Mouse (Mus musculus) kidney, embryonic 15.5 days (tissue): Measurements from ENCODE around the gene Lyrm7. TPM values are rescaled to one million over a fixed set of nuclear protein-coding genes. Genes with fewer than 3 reads are reported as not detected.
A peak's percentile ranks its signal among the peaks of the same experiment; 100 is the strongest.

Experiments
- ATAC-seq: fragments of 200-750 bp; cut with Nextera tagmentation; replicated peaks from 2 replicates; pipeline ENCODE4 v1.8.0; 2017; ENCODE audit warnings: moderate TSS enrichment; ENCODE audit not compliant: low FRiP score
- H3K27ac ChIP-seq: fragments of 300-500 bp; sonication (generic); 2 replicates; pipeline ENCODE4 v1.5.1; 2015; ENCODE audit warnings: mild to moderate bottlenecking, inconsistent platforms
- H3K27me3 ChIP-seq: fragments of 300-500 bp; sonication (generic); 2 replicates; pipeline ENCODE4 v1.6.1; 2015; ENCODE audit warnings: inconsistent platforms
- H3K36me3 ChIP-seq: fragments of 300-500 bp; sonication (generic); 2 replicates; pipeline ENCODE4 v1.6.1; 2015; ENCODE audit warnings: inconsistent platforms
- H3K4me1 ChIP-seq: fragments of 300-500 bp; sonication (generic); 2 replicates; pipeline ENCODE4 v1.6.1; 2015; ENCODE audit warnings: inconsistent platforms
- H3K4me2 ChIP-seq: fragments of 300-500 bp; sonication (generic); 2 replicates; pipeline ENCODE4 v1.6.1; 2015; ENCODE audit warnings: moderate library complexity, mild to moderate bottlenecking, inconsistent platforms
- H3K4me3 ChIP-seq: fragments of 300-500 bp; sonication (generic); replicated peaks from 2 replicates; pipeline ENCODE4 v1.5.1; 2015; ENCODE audit warnings: mild to moderate bottlenecking, inconsistent platforms
- H3K9ac ChIP-seq: fragments of 300-500 bp; sonication (generic); 2 replicates; pipeline ENCODE4 v1.6.1; 2015; ENCODE audit warnings: mild to moderate bottlenecking, inconsistent platforms
- H3K9me3 ChIP-seq: fragments of 300-500 bp; sonication (generic); replicated peaks from 2 replicates; pipeline ENCODE4 v1.6.1; 2016; ENCODE audit warnings: inconsistent platforms
- WGBS: fragments of 180-500 bp; shearing (Covaris S2); methylation state at CpG from one replicate; pipeline ENCODE4 v1.1.7; 2015; ENCODE audit warnings: mixed read lengths; 5-methylcytosine and 5-hydroxymethylcytosine counted together
- polyA plus RNA-seq: library from polyadenylated mRNA; unstranded; fragments of >200 nt; fragmentation: Nextera tagmentation; extraction: Ambion mirVana; gene quantifications from 2 replicates; pipeline ENCODE4 v1.2.1, GENCODE M21; 2015

Gene Lyrm7
- polyA plus RNA-seq, 1 experiment from 2014 or later = 5.3 TPM

GRCm38 (mm10) chr11:54785566-54785965 is 75.2 kb downstream of the Lyrm7 start:
- Histone ChIP-seq H3K4me2 (peak overlapping the region; percentile 68), H3K27me3 (no peaks in the 10 kb centered on the region), H3K4me3 (no peak overlapping the region), H3K36me3 (no peaks in the 10 kb centered on the region), H3K9ac (no peak overlapping the region), H3K4me1 (peaks cover 14% of the 10 kb centered on the region), H3K27ac (no peak overlapping the region), H3K9me3 (no peaks in the 10 kb centered on the region)
- 85% methylated on average over 3 of the region's 3 CpGs for WGBS
- ATAC-seq = no peak

- ATAC-seq = no peak
- H3K4me2 ChIP-seq = no peak overlapping the region
- no peak overlapping the region for H3K9ac ChIP-seq
- H3K9me3 ChIP-seq = no peaks in the 10 kb centered on the region
- H3K36me3 ChIP-seq = no peaks in the 10 kb centered on the region
- 92% methylated on average over 3 of the region's 3 CpGs for WGBS
- H3K27ac ChIP-seq = no peak overlapping the region
- H3K27me3 ChIP-seq = no peaks in the 10 kb centered on the region
- peaks cover 14% of the 10 kb centered on the region for H3K4me1 ChIP-seq
- H3K4me3 ChIP-seq = no peak overlapping the region
Observed at GRCm38 (mm10) chr11:54784436-54784835, 76.3 kb downstream of the Lyrm7 start.

GRCm38 (mm10) chr11:54782253-54782652 is 78.5 kb downstream of the Lyrm7 start:
- no peak overlapping the region for H3K27ac ChIP-seq
- H3K9me3 ChIP-seq = no peaks in the 10 kb centered on the region
- H3K9ac ChIP-seq = no peak overlapping the region
- WGBS = 75% methylated on average over 6 of the region's 6 CpGs
- no peak overlapping the region for H3K4me3 ChIP-seq
- H3K4me1 ChIP-seq = peaks cover 11% of the 10 kb centered on the region
- H3K4me2 ChIP-seq = no peak overlapping the region
- no peak for ATAC-seq
- H3K36me3 ChIP-seq = no peaks in the 10 kb centered on the region
- no peaks in the 10 kb centered on the region for H3K27me3 ChIP-seq

- Histone ChIP-seq H3K9me3 (no peaks in the 10 kb centered on the region), H3K36me3 (no peaks in the 10 kb centered on the region), H3K9ac (no peak overlapping the region), H3K27me3 (no peaks in the 10 kb centered on the region), H3K4me3 (no peak overlapping the region), H3K4me2 (no peak overlapping the region), H3K4me1 (peaks cover 13% of the 10 kb centered on the region), H3K27ac (no peak overlapping the region)
- 80% methylated on average over 1 of the region's 1 CpGs for WGBS
- ATAC-seq = no peak
Observed at GRCm38 (mm10) chr11:54779946-54780345, 80.8 kb downstream of the Lyrm7 start.

- no peak overlapping the region for H3K27ac ChIP-seq
- peaks cover 18% of the 10 kb centered on the region for H3K4me1 ChIP-seq
- H3K27me3 ChIP-seq = no peaks in the 10 kb centered on the region
- no peak for ATAC-seq
- H3K36me3 ChIP-seq = no peaks in the 10 kb centered on the region
- no peak overlapping the region for H3K4me2 ChIP-seq
- 63% methylated on average over 1 of the region's 1 CpGs for WGBS
- H3K9ac ChIP-seq = no peak overlapping the region
- H3K9me3 ChIP-seq = no peaks in the 10 kb centered on the region
- H3K4me3 ChIP-seq = no peak overlapping the region
Observed at GRCm38 (mm10) chr11:54778131-54778844, 82.4 kb downstream of the Lyrm7 start.

- no peaks in the 10 kb centered on the region for H3K9me3 ChIP-seq
- no peak overlapping the region for H3K4me2 ChIP-seq
- no peaks in the 10 kb centered on the region for H3K36me3 ChIP-seq
- no peak overlapping the region for H3K4me3 ChIP-seq
- no peaks in the 10 kb centered on the region for H3K27me3 ChIP-seq
- H3K27ac ChIP-seq = no peak overlapping the region
- peaks cover 21% of the 10 kb centered on the region for H3K4me1 ChIP-seq
- 76% methylated on average over 6 of the region's 6 CpGs for WGBS
- no peak for ATAC-seq
- no peak overlapping the region for H3K9ac ChIP-seq
Observed at GRCm38 (mm10) chr11:54777387-54778130, 83.2 kb downstream of the Lyrm7 start.

Other genes with a start within 250 kb of the Lyrm7 start
- 88.9 and 89.2 TPM in 2 replicates for gene Cdc42se2, start 73.2 kb downstream of the Lyrm7 start, polyA plus RNA-seq
- gene Hint1, start 5.5 kb upstream of the Lyrm7 start, polyA plus RNA-seq = 683 and 778 TPM in 2 replicates
- gene Gpx3, start 41.5 kb upstream of the Lyrm7 start, polyA plus RNA-seq = 156 and 157 TPM in 2 replicates
- 16.8 and 20.7 TPM in 2 replicates for gene Tnip1, start 102.0 kb upstream of the Lyrm7 start, polyA plus RNA-seq
- 201 and 233 TPM in 2 replicates for gene Anxa6, start 172.5 kb upstream of the Lyrm7 start, polyA plus RNA-seq
- gene Ccdc69, start 217.2 kb upstream of the Lyrm7 start, polyA plus RNA-seq = 3.2 and 3.3 TPM in 2 replicates
- gene Gm2a, start 237.2 kb upstream of the Lyrm7 start, polyA plus RNA-seq = 32.7 and 32.9 TPM in 2 replicates